Mouse (Mus musculus): Measurements from ENCODE around the gene Snx21. TPM values are rescaled to one million over a fixed set of nuclear protein-coding genes. Genes with fewer than 3 reads are reported as not detected.
A peak's percentile ranks its signal among the peaks of the same experiment; 100 is the strongest.

Snx21 gene
- polyA plus RNA-seq, 1 experiment = 19.5 TPM

DNA sequence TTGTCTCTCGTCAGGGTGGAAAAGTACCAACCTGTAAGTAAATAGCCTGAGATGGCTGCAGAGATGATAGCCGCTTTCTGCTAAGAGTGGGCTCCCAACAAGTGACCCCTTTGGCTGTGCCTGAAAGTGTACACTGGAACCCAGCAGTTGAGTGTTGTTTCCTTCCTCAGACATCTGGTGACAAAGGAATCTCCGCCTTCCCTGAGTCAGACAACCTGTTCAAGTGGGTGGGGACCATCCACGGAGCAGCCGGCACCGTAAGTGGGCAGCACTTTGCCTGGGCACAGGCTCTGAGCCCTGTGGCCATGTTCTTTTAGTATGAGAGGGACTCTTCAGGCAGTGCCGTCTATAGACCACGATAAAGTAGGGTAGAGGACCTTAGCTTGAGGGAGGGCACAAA lies 14.5 kb upstream of the Snx21 start:
- TF ChIP-seq CTCF (IDR thresholded peaks at IDR 0.05; ENCODE audit: control insufficient read depth, insufficient read depth, insufficient read length) = no peak
- TF ChIP-seq MYOG (IDR thresholded peaks at IDR 0.05; ENCODE audit: control insufficient read depth, extremely low read depth, insufficient read length) = no peak
- no peak for TF ChIP-seq MAX (IDR thresholded peaks at IDR 0.05)
- TF ChIP-seq FOSL1 (IDR thresholded peaks at IDR 0.05; ENCODE audit: insufficient read depth, low read length, poor library complexity, severe bottlenecking) = no peak
- TF ChIP-seq USF1 (IDR thresholded peaks at IDR 0.05; ENCODE audit: low read depth) = no peak
- TF ChIP-seq MYOD1 (IDR thresholded peaks at IDR 0.05; ENCODE audit: control insufficient read depth, insufficient read length, low read depth) = no peak
- no peak for TF ChIP-seq CEBPB (IDR thresholded peaks at IDR 0.05; ENCODE audit: low read depth)
- Histone ChIP-seq H3K4me3 (ENCODE audit: insufficient read depth, poor library complexity, severe bottlenecking) (peak overlapping the region; percentile 99), H3K27me3 (ENCODE audit: control insufficient read depth, insufficient read depth, insufficient read length) (no peaks in the 10 kb centered on the region), H3K79me2 (ENCODE audit: control insufficient read depth, insufficient read depth) (peaks cover 31% of the 10 kb centered on the region), H3K36me3 (ENCODE audit: control insufficient read depth, insufficient read depth) (peaks cover 48% of the 10 kb centered on the region), H3K79me3 (ENCODE audit: low read depth) (peaks cover 20% of the 10 kb centered on the region), H3ac (ENCODE audit: control insufficient read depth, insufficient read length, low read depth) (peak overlapping the region; percentile 98)

DNA sequence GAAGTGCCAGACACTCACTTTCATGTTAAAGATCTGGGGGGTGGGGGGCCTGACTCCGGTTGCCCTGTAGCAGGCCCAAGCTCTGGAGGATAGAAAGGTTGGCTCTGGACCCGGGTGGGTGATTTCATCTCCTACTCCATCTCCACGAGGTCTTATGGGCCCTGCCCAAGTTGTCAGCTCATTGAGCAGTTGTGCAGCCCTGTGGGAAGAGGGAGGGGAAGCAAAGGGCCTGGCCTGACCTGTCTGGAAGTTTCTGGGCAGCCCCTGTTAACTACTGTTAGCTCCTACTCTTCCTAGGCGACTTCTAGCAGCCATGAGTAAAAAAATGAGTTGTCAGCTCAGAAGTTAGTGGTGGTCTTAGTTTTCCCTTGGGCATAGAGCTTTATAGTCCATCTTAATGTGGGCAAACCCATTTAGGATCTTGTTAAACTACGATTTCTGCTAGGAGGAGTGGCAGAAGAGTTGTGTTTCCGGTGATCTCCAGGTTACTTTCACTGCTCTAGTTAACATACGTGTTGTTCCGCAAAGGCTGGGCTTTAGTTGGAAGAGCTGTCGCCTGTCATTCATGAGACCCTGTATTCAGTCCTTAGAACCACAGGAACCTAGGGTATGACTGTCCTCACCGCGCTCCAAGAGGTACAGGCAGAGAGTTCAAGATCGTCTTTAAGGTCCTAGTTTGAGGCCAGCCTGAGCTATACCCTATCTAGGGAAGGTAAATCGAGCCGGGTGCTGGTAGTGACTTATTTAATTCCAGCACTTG lies 12.2 kb upstream of the Snx21 start:
- Histone ChIP-seq H3K79me3 (ENCODE audit: low read depth) (peaks cover 20% of the 10 kb centered on the region), H3K4me3 (ENCODE audit: insufficient read depth, poor library complexity, severe bottlenecking) (no peak overlapping the region), H3K79me2 (ENCODE audit: control insufficient read depth, insufficient read depth) (peaks cover 31% of the 10 kb centered on the region), H3K27me3 (ENCODE audit: control insufficient read depth, insufficient read depth, insufficient read length) (no peaks in the 10 kb centered on the region), H3K36me3 (ENCODE audit: control insufficient read depth, insufficient read depth) (peaks cover 34% of the 10 kb centered on the region), H3ac (ENCODE audit: control insufficient read depth, insufficient read length, low read depth) (no peak overlapping the region)
- no peak for TF ChIP-seq MYOD1 (IDR thresholded peaks at IDR 0.05; ENCODE audit: control insufficient read depth, insufficient read length, low read depth)
- TF ChIP-seq CTCF (IDR thresholded peaks at IDR 0.05; ENCODE audit: control insufficient read depth, insufficient read depth, insufficient read length) = no peak
- no peak for TF ChIP-seq FOSL1 (IDR thresholded peaks at IDR 0.05; ENCODE audit: insufficient read depth, low read length, poor library complexity, severe bottlenecking)
- TF ChIP-seq MYOG (IDR thresholded peaks at IDR 0.05; ENCODE audit: control insufficient read depth, extremely low read depth, insufficient read length) = no peak
- no peak for TF ChIP-seq USF1 (IDR thresholded peaks at IDR 0.05; ENCODE audit: low read depth)
- no peak for TF ChIP-seq MAX (IDR thresholded peaks at IDR 0.05)
- no peak for TF ChIP-seq CEBPB (IDR thresholded peaks at IDR 0.05; ENCODE audit: low read depth)

DNA sequence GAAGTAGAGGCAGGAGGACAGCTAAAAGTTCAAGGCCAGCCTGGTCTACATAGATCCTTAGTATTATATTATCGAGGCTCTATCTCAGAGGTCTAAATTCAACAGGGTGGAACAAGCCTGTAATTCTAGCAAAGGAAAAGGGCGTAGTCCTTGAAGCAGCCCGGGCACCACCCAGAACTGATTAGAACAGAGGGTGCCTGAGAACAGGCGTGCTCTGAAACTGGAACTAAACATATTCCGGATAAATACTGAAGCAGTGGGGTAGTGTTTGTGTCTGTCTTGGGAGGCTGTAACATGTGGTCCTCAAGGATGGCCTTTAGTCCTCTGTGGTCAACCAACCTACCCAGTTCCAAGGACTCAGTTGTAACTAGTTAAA lies 11.6 kb upstream of the Snx21 start:
- H3K79me3 ChIP-seq (ENCODE audit: low read depth) = peaks cover 20% of the 10 kb centered on the region
- H3K36me3 ChIP-seq (ENCODE audit: control insufficient read depth, insufficient read depth) = peaks cover 32% of the 10 kb centered on the region
- TF ChIP-seq FOSL1 (IDR thresholded peaks at IDR 0.05; ENCODE audit: insufficient read depth, low read length, poor library complexity, severe bottlenecking) (no peak), MYOG (IDR thresholded peaks at IDR 0.05; ENCODE audit: control insufficient read depth, extremely low read depth, insufficient read length) (no peak), USF1 (IDR thresholded peaks at IDR 0.05; ENCODE audit: low read depth) (no peak), CTCF (IDR thresholded peaks at IDR 0.05; ENCODE audit: control insufficient read depth, insufficient read depth, insufficient read length) (no peak), MYOD1 (IDR thresholded peaks at IDR 0.05; ENCODE audit: control insufficient read depth, insufficient read length, low read depth) (no peak), CEBPB (IDR thresholded peaks at IDR 0.05; ENCODE audit: low read depth) (no peak), MAX (IDR thresholded peaks at IDR 0.05) (no peak)
- H3ac ChIP-seq (ENCODE audit: control insufficient read depth, insufficient read length, low read depth) = no peak overlapping the region
- H3K27me3 ChIP-seq (ENCODE audit: control insufficient read depth, insufficient read depth, insufficient read length) = no peaks in the 10 kb centered on the region
- no peak overlapping the region for H3K4me3 ChIP-seq (ENCODE audit: insufficient read depth, poor library complexity, severe bottlenecking)
- peaks cover 31% of the 10 kb centered on the region for H3K79me2 ChIP-seq (ENCODE audit: control insufficient read depth, insufficient read depth)

GRCm38 (mm10) chr2:164776130-164776529 lies 9.5 kb upstream of the Snx21 start:
- Histone ChIP-seq H3K79me2 (ENCODE audit: control insufficient read depth, insufficient read depth) (peaks cover 17% of the 10 kb centered on the region), H3K4me3 (ENCODE audit: insufficient read depth, poor library complexity, severe bottlenecking) (no peak overlapping the region), H3K27me3 (ENCODE audit: control insufficient read depth, insufficient read depth, insufficient read length) (no peaks in the 10 kb centered on the region), H3K36me3 (ENCODE audit: control insufficient read depth, insufficient read depth) (peaks cover 23% of the 10 kb centered on the region), H3K79me3 (ENCODE audit: low read depth) (peaks cover 7% of the 10 kb centered on the region), H3ac (ENCODE audit: control insufficient read depth, insufficient read length, low read depth) (no peak overlapping the region)
- TF ChIP-seq MAX (IDR thresholded peaks at IDR 0.05) (no peak), CEBPB (IDR thresholded peaks at IDR 0.05; ENCODE audit: low read depth) (no peak), MYOG (IDR thresholded peaks at IDR 0.05; ENCODE audit: control insufficient read depth, extremely low read depth, insufficient read length) (no peak), FOSL1 (IDR thresholded peaks at IDR 0.05; ENCODE audit: insufficient read depth, low read length, poor library complexity, severe bottlenecking) (no peak), USF1 (IDR thresholded peaks at IDR 0.05; ENCODE audit: low read depth) (no peak), CTCF (IDR thresholded peaks at IDR 0.05; ENCODE audit: control insufficient read depth, insufficient read depth, insufficient read length) (no peak), MYOD1 (IDR thresholded peaks at IDR 0.05; ENCODE audit: control insufficient read depth, insufficient read length, low read depth) (no peak)

- Histone ChIP-seq H3K36me3 (ENCODE audit: control insufficient read depth, insufficient read depth) (peaks cover 16% of the 10 kb centered on the region), H3ac (ENCODE audit: control insufficient read depth, insufficient read length, low read depth) (no peak overlapping the region), H3K79me3 (ENCODE audit: low read depth) (peaks cover under 1% of the 10 kb centered on the region), H3K4me3 (ENCODE audit: insufficient read depth, poor library complexity, severe bottlenecking) (no peak overlapping the region), H3K79me2 (ENCODE audit: control insufficient read depth, insufficient read depth) (peaks cover 10% of the 10 kb centered on the region), H3K27me3 (ENCODE audit: control insufficient read depth, insufficient read depth, insufficient read length) (no peaks in the 10 kb centered on the region)
- TF ChIP-seq CEBPB (IDR thresholded peaks at IDR 0.05; ENCODE audit: low read depth) (no peak), MYOG (IDR thresholded peaks at IDR 0.05; ENCODE audit: control insufficient read depth, extremely low read depth, insufficient read length) (no peak), MYOD1 (IDR thresholded peaks at IDR 0.05; ENCODE audit: control insufficient read depth, insufficient read length, low read depth) (no peak), CTCF (IDR thresholded peaks at IDR 0.05; ENCODE audit: control insufficient read depth, insufficient read depth, insufficient read length) (no peak), USF1 (IDR thresholded peaks at IDR 0.05; ENCODE audit: low read depth) (no peak), FOSL1 (IDR thresholded peaks at IDR 0.05; ENCODE audit: insufficient read depth, low read length, poor library complexity, severe bottlenecking) (no peak), MAX (IDR thresholded peaks at IDR 0.05) (no peak)
Measured at GRCm38 (mm10) chr2:164776801-164777200, 8.8 kb upstream of the Snx21 start.
